Mouse (Mus musculus) thymus, postnatal 0 days (tissue): ENCODE data around the gene Rac1. TPM values are rescaled to one million over a fixed set of nuclear protein-coding genes. Genes with fewer than 3 reads are reported as not detected.

Source experiments
- DNase-seq: peaks from one replicate; pipeline ENCODE4 v3.0.0-alpha.2; 2015; ENCODE audit warnings: low spot score
- polyA plus RNA-seq: library from polyadenylated mRNA; unstranded; fragments of >200 nt; fragmentation: Nextera tagmentation; extraction: Ambion mirVana; gene quantifications from 2 replicates; pipeline ENCODE4 v1.2.1, GENCODE M21; 2015

The Rac1 gene
- polyA plus RNA-seq, 1 experiment from 2014 or later = 419 TPM

GRCm38 (mm10) chr5:143463671-143464070, 64.2 kb downstream of the Rac1 start:
- no peak for DNase-seq

Other genes starting within 250 kb of the Rac1 start
- 0.04 and 0.08 TPM in 2 replicates for gene Zfp853, start 234.4 kb downstream of the Rac1 start, polyA plus RNA-seq
- gene E130309D02Rik, start 212.7 kb downstream of the Rac1 start, polyA plus RNA-seq = 43.4 and 47.8 TPM in 2 replicates
- gene Zdhhc4, start 198.8 kb downstream of the Rac1 start, polyA plus RNA-seq = 88.6 and 97.2 TPM in 2 replicates
- gene Grid2ip, start 170.7 kb downstream of the Rac1 start, polyA plus RNA-seq = 0.05 TPM in 1 of 2 replicates, not detected in the other
- 96.9 and 106 TPM in 2 replicates for gene Kdelr2, start 124.2 kb downstream of the Rac1 start, polyA plus RNA-seq
- 4.5 and 4.7 TPM in 2 replicates for gene Daglb, start 63.5 kb downstream of the Rac1 start, polyA plus RNA-seq
- gene Cyth3, start 94.4 kb upstream of the Rac1 start, polyA plus RNA-seq = 13.8 and 17.2 TPM in 2 replicates
- 11.9 and 13.4 TPM in 2 replicates for gene Usp42, start 204.2 kb upstream of the Rac1 start, polyA plus RNA-seq